Mouse (Mus musculus): ENCODE measurements around the gene Idi1. TPM values are rescaled to one million over a fixed set of nuclear protein-coding genes. Genes with fewer than 3 reads are reported as not detected.

Idi1 gene
- polyA plus RNA-seq (2012; rRNA removed; ENCODE audit: low replicate concordance), result 10.0 and 16.6 TPM in 2 replicates

GRCm38 (mm10) chr13:8885445-8886184, at the start of gene Idi1:
TSS of gene Idi1 (plus strand) at chr13:8885501.

GRCm38 (mm10) chr13:8871314-8871962, 13.9 kb upstream of the Idi1 start, which contains the start of gene Wdr37:
TSS of gene Wdr37 (minus strand) at chr13:8871909.

Other genes starting within 250 kb of the Idi1 start
- 13.0 and 13.4 TPM in 2 replicates for gene Wdr37, start 13.6 kb upstream of the Idi1 start, polyA plus RNA-seq (2012; rRNA removed; ENCODE audit: low replicate concordance)
- not detected in 2 replicates for gene Gm9745, start 62.7 kb downstream of the Idi1 start, polyA plus RNA-seq (2012; rRNA removed; ENCODE audit: low replicate concordance)
- not detected in 2 replicates for gene Idi2, start 67.4 kb downstream of the Idi1 start, polyA plus RNA-seq (2012; rRNA removed; ENCODE audit: low replicate concordance)
- 9.0 and 15.6 TPM in 2 replicates for gene Gtpbp4, start 110.6 kb downstream of the Idi1 start, polyA plus RNA-seq (2012; rRNA removed; ENCODE audit: low replicate concordance)
- gene Larp4b, start 208.4 kb downstream of the Idi1 start, polyA plus RNA-seq (2012; rRNA removed; ENCODE audit: low replicate concordance), result 15.8 and 19.8 TPM in 2 replicates